ENCODE assay signal across 12 mouse cellular contexts in the genomic region with DNA sequence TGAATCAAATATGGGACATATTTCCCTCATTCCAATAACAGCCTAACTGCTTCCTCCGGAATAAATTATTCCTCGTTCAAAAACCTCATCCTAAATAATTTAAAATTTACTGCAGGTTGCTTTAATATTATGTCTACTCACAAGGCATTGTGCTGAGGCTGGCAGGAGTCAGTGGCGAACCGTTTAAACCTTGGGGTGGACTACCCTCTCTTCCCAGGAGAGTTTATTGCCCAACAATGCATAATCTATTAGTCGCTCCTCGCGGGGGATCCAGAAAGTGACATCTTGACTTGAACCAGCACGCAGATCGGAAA. TPM values are rescaled to one million over a fixed set of nuclear protein-coding genes. Genes with fewer than 3 reads are reported as not detected.
DNase-seq lines count a peak whose midpoint lies in the region; ATAC-seq and TF ChIP-seq lines count a peak whose summit lies in the region.
"Had no signal": no experiment of that assay in that cellular context is flagged by ENCODE, and none has a peak within 500 bp of the region (broad histone marks: within the 10 kb centered on the region; RNA-seq: fewer than 3 reads in every experiment).

No protein-coding gene starts in this region.

- ATAC-seq in kidney, postnatal 0 days (replicated peaks; ENCODE audit: low FRiP score, low read depth), result no peak
- no peak for ATAC-seq in embryonic facial prominence, embryonic 15.5 days (ENCODE audit: insufficient number of reproducible peaks, low FRiP score, low TSS enrichment, low read depth)
- 0 out of 2 replicates have a peak, but pooled peaks have one; percentile 19 for ATAC-seq in hindbrain, embryonic 16.5 days
- ATAC-seq in midbrain, postnatal 0 days (ENCODE audit: low FRiP score), result 0 out of 2 replicates have a peak, but pooled peaks have one; percentile 3

- H3K27ac ChIP-seq in kidney, postnatal 0 days, result no peak overlapping the region
- no peak overlapping the region for H3K27ac ChIP-seq in embryonic facial prominence, embryonic 15.5 days (replicated peaks)
- H3K27ac ChIP-seq in hindbrain, embryonic 16.5 days (ENCODE audit: low read depth, low read length), result peak overlapping the region; percentile 88
- H3K27ac ChIP-seq in midbrain, postnatal 0 days (ENCODE audit: low read depth, low read length), result peak overlapping the region; percentile 87
- H3K27ac ChIP-seq: liver, embryonic 14.5 days had no signal

- no peaks in the 10 kb centered on the region; the same call in none of the 2 replicates for H3K4me1 ChIP-seq in kidney, postnatal 0 days (replicated peaks; ENCODE audit: insufficient read depth, low read length)
- H3K4me1 ChIP-seq in embryonic facial prominence, embryonic 15.5 days, result peaks cover 19% of the 10 kb centered on the region
- no peaks in the 10 kb centered on the region; the same call in 1 of the 2 replicates for H3K4me1 ChIP-seq in hindbrain, embryonic 16.5 days (ENCODE audit: control insufficient read depth, insufficient read depth, low read depth, low read length)
- H3K4me1 ChIP-seq in midbrain, postnatal 0 days (ENCODE audit: insufficient read depth, low read length), result peaks cover 6% of the 10 kb centered on the region; the same call in 1 of the 2 replicates

- 14% methylated on average over 9 of the region's 9 CpGs for WGBS in kidney, postnatal 0 days
- 3% methylated on average over 9 of the region's 9 CpGs for WGBS in embryonic facial prominence, embryonic 15.5 days
- WGBS in hindbrain, embryonic 16.5 days, result 5% methylated on average over 9 of the region's 9 CpGs
- 2% methylated on average over 9 of the region's 9 CpGs for WGBS in midbrain, postnatal 0 days

- peak overlapping the region; percentile 44 for H3K4me3 ChIP-seq in kidney, postnatal 0 days (replicated peaks; ENCODE audit: low read depth, low read length)
- peak overlapping the region; percentile 55 for H3K4me3 ChIP-seq in embryonic facial prominence, embryonic 15.5 days (replicated peaks)
- peak overlapping the region; percentile 83 for H3K4me3 ChIP-seq in hindbrain, embryonic 16.5 days (ENCODE audit: low read length)
- peak overlapping the region; percentile 78 for H3K4me3 ChIP-seq in midbrain, postnatal 0 days (ENCODE audit: low read depth, low read length)

- TF ChIP-seq CTCF in kidney, postnatal 0 days (IDR thresholded peaks at IDR 0.05; ENCODE audit: low read depth), result no peak
- TF ChIP-seq CTCF in midbrain, postnatal 0 days (IDR thresholded peaks at IDR 0.05), result no peak

- H3K9ac ChIP-seq in kidney, postnatal 0 days (ENCODE audit: low read depth, low read length), result no peak overlapping the region
- H3K9ac ChIP-seq in embryonic facial prominence, embryonic 15.5 days, result no peak overlapping the region; the same call in 1 of the 2 replicates
- H3K9ac ChIP-seq in hindbrain, embryonic 16.5 days (ENCODE audit: low read depth, low read length), result peak overlapping the region; percentile 85
- H3K9ac ChIP-seq in midbrain, postnatal 0 days (replicated peaks; ENCODE audit: low read length, poor library complexity, severe bottlenecking), result peak overlapping the region; percentile 92
- H3K9ac ChIP-seq: liver, embryonic 14.5 days had no signal

- H3K4me2 ChIP-seq in kidney, postnatal 0 days (ENCODE audit: low read length), result peak overlapping the region; percentile 82
- peak overlapping the region; percentile 95 for H3K4me2 ChIP-seq in embryonic facial prominence, embryonic 15.5 days (replicated peaks)
- peak overlapping the region; percentile 91 for H3K4me2 ChIP-seq in hindbrain, embryonic 16.5 days (ENCODE audit: low read length)
- peak overlapping the region; percentile 80 for H3K4me2 ChIP-seq in midbrain, postnatal 0 days (ENCODE audit: low read depth, low read length, poor library complexity, severe bottlenecking)

- H3K36me3 ChIP-seq in kidney, postnatal 0 days (ENCODE audit: insufficient read depth, low read length), result no peaks in the 10 kb centered on the region
- H3K36me3 ChIP-seq in embryonic facial prominence, embryonic 15.5 days, result no peaks in the 10 kb centered on the region
- H3K36me3 ChIP-seq in hindbrain, embryonic 16.5 days (ENCODE audit: control insufficient read depth, insufficient read depth, low read length), result no peaks in the 10 kb centered on the region
- no peaks in the 10 kb centered on the region for H3K36me3 ChIP-seq in midbrain, postnatal 0 days (ENCODE audit: insufficient read depth, low read length)
- H3K36me3 ChIP-seq: G1E had no signal

- peaks cover 19% of the 10 kb centered on the region; the same call in 1 of the 2 replicates for H3K27me3 ChIP-seq in kidney, postnatal 0 days (ENCODE audit: insufficient read depth, low read length)
- H3K27me3 ChIP-seq in embryonic facial prominence, embryonic 15.5 days, result peaks cover 27% of the 10 kb centered on the region
- no peaks in the 10 kb centered on the region for H3K27me3 ChIP-seq in hindbrain, embryonic 16.5 days (replicated peaks; ENCODE audit: control insufficient read depth, insufficient read depth, low read length)
- H3K27me3 ChIP-seq in midbrain, postnatal 0 days (ENCODE audit: insufficient read depth, low read length), result no peaks in the 10 kb centered on the region

- DNase-seq in kidney, postnatal 0 days (ENCODE audit: low spot score), result no peak
- no peak for DNase-seq in kidney, postnatal 10 days
- DNase-seq in midbrain, postnatal 0 days (ENCODE audit: low spot score), result no peak
- no peak for DNase-seq in embryo, embryonic 10.5 days (ENCODE audit: low spot score)
- DNase-seq in cerebellum, adult 9-10 months, result no peak
- no peak for DNase-seq in cerebellum, postnatal 36 days
- DNase-seq: thymus, postnatal 25 days had no signal

- H3K9me3 ChIP-seq in kidney, postnatal 0 days (replicated peaks; ENCODE audit: low read length), result no peaks in the 10 kb centered on the region
- H3K9me3 ChIP-seq in embryonic facial prominence, embryonic 15.5 days (replicated peaks), result no peaks in the 10 kb centered on the region
- no peaks in the 10 kb centered on the region for H3K9me3 ChIP-seq in hindbrain, embryonic 16.5 days (ENCODE audit: control insufficient read depth, low read length)
- no peaks in the 10 kb centered on the region for H3K9me3 ChIP-seq in midbrain, postnatal 0 days (ENCODE audit: low read length)
- H3K9me3 ChIP-seq: G1E had no signal

RNA-seq across cellular contexts. Expression of a gene that starts 1.4 kb away (rescaled TPM):
- polyA plus RNA-seq in kidney, postnatal 0 days (2015; fragmentation: Nextera tagmentation; extraction: Ambion mirVana), result 0.93 and 1.2 TPM in 2 replicates
- 1.9 and 2.3 TPM in 2 replicates for polyA plus RNA-seq in embryonic facial prominence, embryonic 15.5 days (2015; fragmentation: Nextera tagmentation; extraction: Ambion mirVana)
- polyA plus RNA-seq in hindbrain, embryonic 16.5 days (2015; fragmentation: Nextera tagmentation; extraction: Ambion mirVana), result 28.5 and 29.4 TPM in 2 replicates
- total RNA-seq in midbrain, postnatal 0 days (2014; rRNA removed), result 87.9 and 96.9 TPM in 2 replicates
- polyA plus RNA-seq in midbrain, postnatal 0 days (2015; fragmentation: Nextera tagmentation; extraction: Ambion mirVana), result 39.9 and 40.8 TPM in 2 replicates
- total RNA-seq: hematopoietic stem cell, adult 5-6 weeks had no signal
- polyA plus RNA-seq: G1E; liver, embryonic 14.5 days had no signal

Comparison
In these comparisons a context has a peak if more than half of its experiments do, and no peak if none do; other contexts are left out.
1. ATAC-seq: peak in hindbrain, embryonic 16.5 days (single experiment) and midbrain, postnatal 0 days (single experiment); none in kidney, postnatal 0 days (single experiment) and embryonic facial prominence, embryonic 15.5 days (single experiment).
2. H3K27ac ChIP-seq: peak in hindbrain, embryonic 16.5 days (single experiment) and midbrain, postnatal 0 days (single experiment); none in kidney, postnatal 0 days (single experiment) and embryonic facial prominence, embryonic 15.5 days (single experiment).
3. H3K9ac ChIP-seq: peak in hindbrain, embryonic 16.5 days (single experiment) and midbrain, postnatal 0 days (single experiment); none in kidney, postnatal 0 days (single experiment) and embryonic facial prominence, embryonic 15.5 days (single experiment).
4. Peak in every context shown above with its lines, with median percentiles within 50 percentile points of each other: H3K4me2 ChIP-seq and H3K4me3 ChIP-seq.